Mouse (Mus musculus) embryonic facial prominence, embryonic 11.5 days (tissue): ENCODE data around the gene Gstp1. TPM values are rescaled to one million over a fixed set of nuclear protein-coding genes. Genes with fewer than 3 reads are reported as not detected.
A peak's percentile ranks its signal among the peaks of the same experiment; 100 is the strongest.

Source experiments
- ATAC-seq: fragments of 200-750 bp; cut with Nextera tagmentation; replicated peaks from 2 replicates; pipeline ENCODE4 v1.8.0; 2017; ENCODE audit warnings: low read depth; ENCODE audit not compliant: insufficient number of reproducible peaks, low FRiP score, low TSS enrichment
- DNase-seq: peaks from one replicate; pipeline ENCODE4 v3.0.0-alpha.2; 2015; ENCODE audit warnings: low spot score
- H3K27ac ChIP-seq: fragments of 300-500 bp; sonication (generic); replicated peaks from 2 replicates; pipeline ENCODE4 v1.5.1; 2014; ENCODE audit warnings: mild to moderate bottlenecking, low read depth, low read length, control low read depth
- H3K27me3 ChIP-seq: fragments of 300-500 bp; sonication (generic); 2 replicates; pipeline ENCODE4 v1.6.1; 2014; ENCODE audit warnings: mild to moderate bottlenecking, low read length, moderate library complexity, mixed read lengths; ENCODE audit not compliant: control insufficient read depth, insufficient read depth
- H3K36me3 ChIP-seq: fragments of 300-500 bp; sonication (generic); replicated peaks from 2 replicates; pipeline ENCODE4 v1.6.1; 2014; ENCODE audit warnings: low read depth, mild to moderate bottlenecking, low read length, moderate library complexity, mixed read lengths; ENCODE audit not compliant: control insufficient read depth, insufficient read depth
- H3K4me1 ChIP-seq: fragments of 300-500 bp; sonication (generic); 2 replicates; pipeline ENCODE4 v1.6.1; 2014; ENCODE audit warnings: low read length, mixed read lengths; ENCODE audit not compliant: control insufficient read depth, insufficient read depth
- H3K4me2 ChIP-seq: fragments of 300-500 bp; sonication (generic); 2 replicates; pipeline ENCODE4 v1.6.1; 2014; ENCODE audit warnings: low read depth, mild to moderate bottlenecking, control low read depth, low read length, moderate library complexity
- H3K4me3 ChIP-seq: fragments of 300-500 bp; sonication (generic); 2 replicates; pipeline ENCODE4 v1.5.1; 2014; ENCODE audit warnings: low read depth, low read length, control low read depth
- H3K9ac ChIP-seq: fragments of 300-500 bp; sonication (generic); replicated peaks from 2 replicates; pipeline ENCODE4 v1.6.1; 2014; ENCODE audit warnings: mild to moderate bottlenecking, control low read depth, low read length
- H3K9me3 ChIP-seq: fragments of 300-500 bp; sonication (generic); replicated peaks from 2 replicates; pipeline ENCODE4 v1.6.1; 2016; ENCODE audit warnings: mild to moderate bottlenecking, low read length, inconsistent platforms, mixed read lengths; ENCODE audit not compliant: control insufficient read depth
- WGBS: fragments of 180-500 bp; shearing (Covaris S2); extraction: QIAGEN DNeasy Blood & Tissue Kit; methylation state at CpG from one replicate; pipeline ENCODE4 v1.1.7; 2014; 5-methylcytosine and 5-hydroxymethylcytosine counted together
- polyA plus RNA-seq: library from polyadenylated mRNA; unstranded; fragments of >200 nt; fragmentation: Nextera tagmentation; extraction: Ambion mirVana; gene quantifications from 2 replicates; pipeline ENCODE4 v1.2.1, GENCODE M21; 2014

Gene Gstp1
- 405 and 453 TPM in 2 replicates for polyA plus RNA-seq

GRCm38 (mm10) chr19:4037788-4038232, at the start of gene Gstp1:
TSS of gene Gstp1 (minus strand) at chr19:4037985.
- H3K27me3 ChIP-seq = no peaks in the 10 kb centered on the region

GRCm38 (mm10) chr19:4087090-4087489, 49.3 kb upstream of the Gstp1 start:
- WGBS = 90% methylated on average over 5 of the region's 5 CpGs
- Histone ChIP-seq H3K4me3 (no peak overlapping the region), H3K4me1 (no peaks in the 10 kb centered on the region), H3K27ac (no peak overlapping the region), H3K9ac (no peak overlapping the region), H3K36me3 (no peaks in the 10 kb centered on the region), H3K4me2 (no peak overlapping the region), H3K27me3 (no peaks in the 10 kb centered on the region), H3K9me3 (no peaks in the 10 kb centered on the region)
- DNase-seq (no peak), ATAC-seq (no peak)

More at GRCm38 (mm10) chr19:4037788-4038232, at the start of gene Gstp1:
- Histone ChIP-seq H3K27ac (peak within 1 kb of the TSS; percentile 70; the same call in 1 of the 2 replicates), H3K4me1 (no peaks in the 10 kb centered on the region), H3K4me2 (peak within 1 kb of the TSS; percentile 77), H3K9me3 (no peaks in the 10 kb centered on the region), H3K4me3 (peak within 1 kb of the TSS; percentile 68), H3K36me3 (no peaks in the 10 kb centered on the region), H3K9ac (peak within 1 kb of the TSS; percentile 91)
- ATAC-seq (peak; percentile 87), DNase-seq (peak; percentile 90)
- WGBS = under 1% methylated on average over 26 of the region's 26 CpGs

GRCm38 (mm10) chr19:4086156-4086555, 48.4 kb upstream of the Gstp1 start:
- H3K9ac ChIP-seq = no peak overlapping the region
- H3K4me2 ChIP-seq = no peak overlapping the region
- no peaks in the 10 kb centered on the region for H3K27me3 ChIP-seq
- no peaks in the 10 kb centered on the region for H3K4me1 ChIP-seq
- no peak overlapping the region for H3K27ac ChIP-seq
- WGBS = 94% methylated on average over 15 of the region's 15 CpGs
- H3K36me3 ChIP-seq = no peaks in the 10 kb centered on the region
- H3K9me3 ChIP-seq = no peaks in the 10 kb centered on the region
- DNase-seq (no peak), ATAC-seq (no peak)
- H3K4me3 ChIP-seq = no peak overlapping the region

GRCm38 (mm10) chr19:4084984-4085383, 47.2 kb upstream of the Gstp1 start:
- WGBS = 81% methylated on average over 1 of the region's 1 CpGs
- no peaks in the 10 kb centered on the region for H3K27me3 ChIP-seq
- H3K9me3 ChIP-seq = no peaks in the 10 kb centered on the region
- H3K27ac ChIP-seq = no peak overlapping the region
- DNase-seq (no peak), ATAC-seq (no peak)
- H3K9ac ChIP-seq = no peak overlapping the region
- no peak overlapping the region for H3K4me3 ChIP-seq
- no peaks in the 10 kb centered on the region for H3K36me3 ChIP-seq
- H3K4me1 ChIP-seq = no peaks in the 10 kb centered on the region
- H3K4me2 ChIP-seq = no peak overlapping the region

GRCm38 (mm10) chr19:4083826-4084225, 46.0 kb upstream of the Gstp1 start:
- no peaks in the 10 kb centered on the region for H3K27me3 ChIP-seq
- 28% methylated on average over 8 of the region's 8 CpGs for WGBS
- DNase-seq = no peak
- no peaks in the 10 kb centered on the region for H3K9me3 ChIP-seq
- no peaks in the 10 kb centered on the region for H3K36me3 ChIP-seq
- no peaks in the 10 kb centered on the region for H3K4me1 ChIP-seq
- no peak overlapping the region for H3K4me3 ChIP-seq
- no peak for ATAC-seq
- H3K9ac ChIP-seq = no peak overlapping the region
- no peak overlapping the region for H3K4me2 ChIP-seq
- no peak overlapping the region for H3K27ac ChIP-seq

- H3K9me3 ChIP-seq = no peaks in the 10 kb centered on the region
- no peak for DNase-seq
- no peaks in the 10 kb centered on the region for H3K4me1 ChIP-seq
- no peak for ATAC-seq
- H3K36me3 ChIP-seq = no peaks in the 10 kb centered on the region
- H3K4me2 ChIP-seq = no peak overlapping the region
- H3K9ac ChIP-seq = no peak overlapping the region
- H3K4me3 ChIP-seq = no peak overlapping the region
- no peak overlapping the region for H3K27ac ChIP-seq
- no peaks in the 10 kb centered on the region for H3K27me3 ChIP-seq
- WGBS = 76% methylated on average over 7 of the region's 7 CpGs
Observed at GRCm38 (mm10) chr19:4083316-4083715, 45.5 kb upstream of the Gstp1 start.

GRCm38 (mm10) chr19:4082219-4082965, 44.6 kb upstream of the Gstp1 start:
- DNase-seq = no peak
- 82% methylated on average over 11 of the region's 11 CpGs for WGBS
- no peak for ATAC-seq
- Histone ChIP-seq H3K9ac (no peak overlapping the region), H3K9me3 (no peaks in the 10 kb centered on the region), H3K4me3 (no peak overlapping the region), H3K4me2 (no peak overlapping the region), H3K27ac (no peak overlapping the region), H3K27me3 (no peaks in the 10 kb centered on the region), H3K4me1 (no peaks in the 10 kb centered on the region), H3K36me3 (no peaks in the 10 kb centered on the region)

- 72% methylated on average over 3 of the region's 3 CpGs for whole genome bisulfite sequencing
- DNase-seq = no peak
Observed at GRCm38 (mm10) chr19:4081394-4081793, 43.6 kb upstream of the Gstp1 start, which contains the start of gene Cabp2. TSS of gene Cabp2 (plus strand) at chr19:4081578.

More at GRCm38 (mm10) chr19:4081394-4081793, 43.6 kb upstream of the Gstp1 start, which contains the start of gene Cabp2:
- Histone ChIP-seq H3K4me1 (no peaks in the 10 kb centered on the region), H3K27me3 (no peaks in the 10 kb centered on the region), H3K4me2 (no peak within 1 kb of the TSS), H3K9me3 (no peaks in the 10 kb centered on the region), H3K36me3 (no peaks in the 10 kb centered on the region), H3K4me3 (no peak within 1 kb of the TSS), H3K9ac (no peak within 1 kb of the TSS), H3K27ac (no peak within 1 kb of the TSS)
- ATAC-seq = no peak
